Mouse (Mus musculus) CD8-positive naive resting alpha-beta T cell, adult 2 months (primary cell): ENCODE results near the gene Tfe3.
"Not testable (repeated sequence)": the region's sequence is repeated elsewhere in the genome, so short reads cannot be mapped to it uniquely, and the experiment has no call there.

ENCODE experiments used
- DNase-seq, 2 experiments: peaks; one replicate each; pipeline ENCODE4 v3.0.0; 2022; ENCODE audit warnings: low read depth in 2 of 2, low spot score in 2 of 2

Tfe3 gene

DNA sequence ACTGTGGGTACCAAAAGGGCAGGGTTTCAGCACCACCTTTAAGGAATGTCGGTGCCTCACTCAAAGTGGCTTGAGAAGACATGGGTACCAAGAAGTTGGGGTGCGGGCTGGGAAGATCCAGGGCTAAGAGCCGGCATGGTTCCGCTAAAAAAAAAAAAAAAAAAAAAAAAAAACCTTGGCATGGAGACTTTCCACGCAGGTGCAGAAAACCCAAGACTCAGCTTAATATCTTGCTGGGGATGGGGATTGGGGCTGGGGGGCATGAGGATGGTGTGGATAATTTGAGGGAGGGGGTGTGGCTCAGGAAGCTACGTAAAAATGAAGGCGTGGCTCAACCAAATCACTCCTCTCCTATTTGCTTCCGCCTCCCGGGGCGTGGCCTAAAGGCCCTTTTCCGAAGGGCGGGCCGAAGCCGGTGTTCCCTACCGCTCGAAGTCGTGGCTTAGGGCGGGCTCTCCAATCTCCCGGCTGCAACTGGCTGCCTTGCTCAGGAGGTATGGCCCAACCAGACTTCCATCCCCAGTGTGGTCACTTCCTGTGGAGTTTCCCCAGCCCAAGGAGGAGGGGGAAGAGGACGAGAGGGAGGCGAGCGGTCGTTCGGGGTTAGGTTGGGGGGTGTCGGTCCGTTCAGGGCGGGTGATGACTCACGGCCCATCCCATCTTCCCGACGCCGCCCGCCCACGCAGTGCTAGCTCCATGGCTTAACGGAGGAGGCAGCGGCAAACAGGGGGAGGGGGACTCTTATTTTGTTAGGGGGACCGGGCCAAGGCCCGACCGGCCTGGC is at the start of gene Tfe3:
Tfe3 (plus strand) TSS at position 424 of the 784 bp plus-strand sequence.
- DNase-seq: peak; percentile 79 to 80

DNA sequence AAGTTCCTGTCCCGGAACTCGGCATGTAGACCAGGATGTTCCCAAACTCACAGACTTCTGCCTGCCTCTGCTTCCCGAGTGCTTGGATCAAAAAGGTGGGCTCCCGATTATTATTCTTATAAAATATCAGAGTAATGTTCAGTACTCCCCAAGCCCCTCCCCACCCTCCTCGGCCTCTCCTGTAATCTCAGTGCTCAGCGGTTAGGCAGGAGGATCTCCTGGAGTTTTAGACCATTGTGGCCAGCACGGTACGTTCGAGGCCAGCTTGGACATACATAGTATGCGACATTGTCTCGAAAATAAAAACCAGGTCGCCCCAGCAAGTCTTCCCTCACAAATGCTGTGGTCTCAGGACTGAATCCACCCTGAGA is 48.6 kb upstream of the Tfe3 start:
- DNase-seq: not testable (repeated sequence)

DNA sequence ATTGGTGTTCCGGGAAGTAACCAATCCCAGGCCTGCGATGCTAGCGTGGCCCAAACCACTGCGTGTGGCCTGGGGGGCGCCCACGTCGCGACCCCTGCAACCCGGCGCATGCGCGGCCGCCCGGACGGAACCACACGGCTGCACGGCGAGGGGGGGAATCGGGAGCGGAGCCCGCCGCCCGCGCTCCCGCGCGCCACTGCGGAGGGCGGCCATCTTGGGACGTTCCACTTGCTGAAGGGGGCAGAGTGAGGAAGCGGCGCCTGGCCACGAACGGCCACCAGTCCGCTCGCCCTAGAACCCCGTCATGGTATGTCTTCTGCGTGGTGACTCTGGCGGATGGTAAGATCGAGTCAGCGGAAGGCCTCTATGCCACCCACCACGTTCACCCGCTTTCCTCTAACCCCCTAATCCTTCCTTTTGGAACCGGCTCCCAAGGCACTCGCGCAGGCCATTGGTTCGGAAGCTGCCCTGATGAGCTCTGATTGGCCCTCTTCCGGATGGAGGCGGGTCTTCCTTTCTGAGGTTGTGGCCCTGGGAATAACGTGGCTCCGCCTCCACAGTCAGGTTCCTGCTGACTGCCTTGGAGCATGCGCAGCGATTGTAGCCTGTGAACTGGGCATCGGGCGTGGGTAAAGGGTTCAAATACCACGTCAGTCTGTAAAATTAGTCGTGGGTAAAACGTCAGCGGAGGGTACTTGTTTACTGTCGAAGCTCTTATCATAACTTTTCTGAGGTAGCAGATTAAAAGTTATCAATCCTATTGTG is 48.0 kb upstream of the Tfe3 start, which contains the start of gene Wdr45:
Wdr45 (plus strand) TSS at position 199 of the 765 bp plus-strand sequence.
- peak; percentile 78 to 84 for DNase-seq

DNA sequence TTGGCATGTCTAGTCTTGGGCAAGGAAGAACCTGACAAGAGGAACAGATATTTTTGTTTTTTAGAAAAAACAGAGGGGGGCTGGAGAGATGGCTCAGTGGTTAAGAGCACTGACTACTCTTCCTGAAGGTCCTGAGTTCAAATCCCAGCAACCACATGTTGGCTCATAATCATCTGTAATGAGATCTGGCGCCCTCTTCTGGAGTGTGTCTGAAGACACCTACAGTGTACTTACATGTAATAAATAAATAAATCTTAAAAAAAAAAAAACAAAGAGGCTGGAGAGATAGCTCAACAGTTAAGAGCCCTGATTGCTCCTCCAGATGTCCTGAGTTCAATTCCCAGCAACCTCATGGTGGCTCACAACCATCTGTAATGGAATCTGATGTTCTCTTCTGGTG is 46.3 kb upstream of the Tfe3 start:
- not testable (repeated sequence) for DNase-seq

DNA sequence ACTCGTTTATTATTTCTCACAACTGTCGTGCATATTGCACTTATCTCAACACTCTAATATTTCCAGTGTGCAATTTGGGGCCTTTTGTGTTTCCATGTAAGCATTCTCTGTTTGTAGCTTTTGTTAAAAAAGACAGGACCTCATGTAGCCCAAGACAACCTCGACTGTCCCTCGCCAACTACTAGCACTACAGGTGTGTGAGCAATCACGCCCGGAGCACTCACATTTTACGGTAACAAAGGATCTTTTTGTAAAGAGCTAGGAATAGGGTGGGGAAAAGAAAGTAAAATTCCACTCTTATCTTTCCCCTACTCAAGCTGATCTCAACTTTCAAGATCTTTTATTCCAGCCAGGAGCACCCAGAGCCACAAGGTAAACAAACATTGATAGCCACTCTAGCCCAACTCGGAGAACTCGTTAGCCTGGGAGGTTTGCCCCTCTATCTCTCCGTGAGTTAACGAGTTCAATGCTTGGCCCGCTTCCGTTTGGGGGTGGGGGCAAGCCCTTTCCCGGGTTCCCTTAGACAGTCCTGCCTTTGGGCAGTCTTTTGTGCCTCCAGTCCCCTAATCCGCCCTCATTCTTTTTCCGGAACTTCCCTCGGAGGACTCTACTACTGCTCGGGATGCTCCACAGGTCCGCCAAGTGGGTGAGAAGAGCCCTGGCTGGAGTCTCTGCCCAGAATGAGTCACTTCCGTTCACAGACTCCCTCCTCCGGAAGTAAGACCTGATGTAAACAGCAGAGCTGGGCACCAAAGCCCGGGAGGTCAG is 40.7 kb upstream of the Tfe3 start, which contains the start of gene Gm45208:
Gm45208 (plus strand) TSS at position 732 of the 768 bp plus-strand sequence.
- DNase-seq: peak; percentile 63 to 65

DNA sequence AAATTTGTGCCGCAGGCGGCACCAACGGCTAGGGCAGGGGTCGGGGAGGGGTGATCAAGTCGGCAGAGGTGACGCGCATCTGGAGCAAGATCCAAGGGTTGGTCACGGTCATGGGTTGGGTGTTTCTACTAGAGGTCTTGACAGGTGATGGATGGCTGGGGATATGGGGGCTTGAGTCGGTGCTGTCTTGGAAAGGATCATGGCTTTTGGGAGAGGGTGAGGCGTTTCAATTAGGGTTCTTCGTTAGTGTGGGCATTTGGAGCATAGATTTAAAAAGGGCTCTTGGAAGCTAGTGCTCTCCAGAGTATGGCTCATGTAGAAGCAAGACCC is 40.1 kb upstream of the Tfe3 start:
- DNase-seq: no peak

DNA sequence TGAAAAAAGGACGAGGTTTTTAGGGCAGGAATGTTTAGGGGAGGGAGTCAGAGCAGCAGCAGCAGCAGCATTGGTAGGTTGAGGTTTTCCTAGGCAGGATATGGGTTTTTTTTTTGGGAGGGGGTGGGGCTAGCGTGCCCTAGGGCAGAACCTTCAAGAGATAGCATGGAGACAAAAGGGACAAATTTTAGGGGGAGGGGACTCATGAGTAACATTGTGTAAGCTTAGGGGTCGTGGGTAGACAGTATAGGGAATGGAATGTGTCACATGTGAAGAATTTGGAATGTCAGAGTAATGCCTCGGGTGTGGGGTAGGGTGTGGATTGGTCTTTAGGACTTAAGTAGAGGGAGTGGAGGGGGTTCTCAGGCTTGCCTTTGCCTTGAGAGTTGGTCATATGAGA is 39.7 kb upstream of the Tfe3 start:
- DNase-seq: no peak

DNA sequence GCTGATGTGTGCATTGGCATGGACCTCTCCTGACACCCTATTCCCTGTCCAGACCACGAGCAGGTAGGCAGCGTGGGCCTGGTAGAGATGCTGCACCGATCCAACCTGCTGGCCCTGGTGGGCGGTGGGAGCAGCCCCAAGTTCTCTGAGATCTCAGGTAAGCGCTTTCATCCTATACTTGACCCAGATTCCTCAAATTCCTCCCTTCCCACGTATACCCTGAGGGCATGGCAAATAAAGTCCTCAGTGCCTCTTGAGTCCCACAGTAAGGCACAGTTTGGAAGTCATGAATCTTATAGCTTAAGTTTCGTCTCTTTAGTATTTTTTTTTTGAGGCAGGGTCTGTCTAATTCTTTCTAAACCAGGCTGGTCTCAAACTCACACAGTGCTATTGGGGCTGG is 38.2 kb upstream of the Tfe3 start:
- no peak for DNase-seq

DNA sequence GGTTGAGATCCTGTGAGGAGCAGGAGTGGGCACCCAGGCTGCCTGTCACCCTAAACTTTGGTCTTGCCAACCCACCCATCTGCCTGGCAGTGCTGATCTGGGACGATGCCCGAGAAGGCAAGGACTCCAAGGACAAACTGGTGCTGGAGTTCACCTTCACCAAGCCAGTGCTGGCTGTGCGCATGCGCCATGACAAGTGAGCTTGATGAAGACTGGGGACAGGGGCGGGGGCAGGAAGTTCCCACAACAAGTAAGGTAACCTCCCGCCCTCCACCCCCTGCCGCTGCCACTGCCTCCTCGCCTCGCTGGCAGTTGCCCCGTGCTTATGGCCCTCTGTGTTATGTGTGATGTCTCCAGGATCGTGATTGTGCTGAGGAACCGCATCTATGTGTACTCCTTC is 36.5 kb upstream of the Tfe3 start:
- DNase-seq: no peak

DNA sequence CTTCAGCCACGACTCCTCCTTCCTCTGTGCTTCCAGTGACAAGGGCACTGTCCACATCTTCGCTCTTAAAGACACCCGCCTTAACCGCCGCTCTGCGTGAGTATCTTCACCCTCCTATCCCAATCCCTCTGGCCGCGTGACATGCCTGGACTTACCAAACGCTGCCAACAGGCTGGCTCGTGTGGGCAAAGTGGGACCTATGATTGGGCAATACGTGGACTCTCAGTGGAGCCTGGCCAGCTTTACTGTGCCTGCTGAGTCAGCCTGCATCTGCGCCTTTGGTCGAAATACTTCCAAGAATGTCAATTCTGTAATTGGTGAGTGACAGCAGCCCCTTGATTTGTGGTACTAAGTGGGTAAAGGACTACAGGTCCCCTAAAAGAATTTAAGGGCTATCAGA is 35.2 kb upstream of the Tfe3 start:
- DNase-seq: no peak

DNA sequence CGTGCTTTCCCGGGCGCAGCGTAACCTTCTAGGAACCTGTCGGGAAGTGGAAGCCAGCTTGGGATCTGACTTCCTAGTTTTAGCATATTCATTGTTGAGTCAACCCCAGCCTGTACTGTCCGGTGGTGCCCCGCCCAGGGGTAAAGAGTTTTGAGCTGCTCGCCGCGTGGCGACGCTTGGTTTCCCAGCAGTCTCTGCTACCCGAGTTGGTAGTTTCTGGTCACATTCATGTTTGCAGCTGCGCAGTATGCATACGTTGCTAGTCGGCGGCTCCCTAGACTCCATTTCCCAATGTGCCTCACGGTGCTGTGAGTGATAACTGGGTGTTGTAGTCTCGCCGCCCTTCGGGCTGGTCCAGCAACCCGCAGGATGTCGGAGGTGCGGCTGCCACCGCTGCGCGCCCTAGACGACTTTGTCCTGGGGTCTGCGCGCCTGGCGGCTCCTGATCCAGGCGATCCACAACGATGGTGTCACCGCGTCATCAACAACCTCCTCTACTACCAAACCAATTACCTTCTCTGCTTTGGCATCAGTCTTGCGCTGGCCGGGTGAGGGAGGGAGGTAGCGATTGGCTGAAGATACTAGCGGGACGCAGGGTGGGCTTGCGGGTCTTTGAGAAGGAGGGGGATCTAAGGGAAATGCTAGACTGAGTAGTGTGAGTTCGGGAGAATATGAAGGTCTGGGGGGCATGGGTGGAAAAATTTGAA is 34.0 kb upstream of the Tfe3 start, which contains the start of gene Praf2:
Praf2 (plus strand) TSS at position 225 of the 707 bp plus-strand sequence.
- peak; percentile 50 to 51 for DNase-seq

DNA sequence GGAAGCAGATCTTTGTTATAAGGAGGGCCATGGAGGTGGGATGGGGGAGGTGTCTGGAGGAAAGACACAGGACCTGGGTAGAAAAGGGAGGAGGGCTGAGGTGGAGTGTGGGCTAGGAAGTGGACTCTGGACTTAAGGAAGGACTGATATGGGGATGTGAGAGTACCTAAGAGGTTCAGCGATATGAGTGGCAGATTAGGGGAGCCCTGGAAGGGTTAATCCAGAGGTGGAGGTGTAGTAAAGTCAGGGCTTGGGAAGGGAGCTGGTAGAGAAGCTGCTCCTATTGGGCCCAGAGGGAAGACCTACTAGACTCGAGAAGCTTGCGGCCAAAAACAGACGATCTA is 33.5 kb upstream of the Tfe3 start:
- DNase-seq: no peak

DNA sequence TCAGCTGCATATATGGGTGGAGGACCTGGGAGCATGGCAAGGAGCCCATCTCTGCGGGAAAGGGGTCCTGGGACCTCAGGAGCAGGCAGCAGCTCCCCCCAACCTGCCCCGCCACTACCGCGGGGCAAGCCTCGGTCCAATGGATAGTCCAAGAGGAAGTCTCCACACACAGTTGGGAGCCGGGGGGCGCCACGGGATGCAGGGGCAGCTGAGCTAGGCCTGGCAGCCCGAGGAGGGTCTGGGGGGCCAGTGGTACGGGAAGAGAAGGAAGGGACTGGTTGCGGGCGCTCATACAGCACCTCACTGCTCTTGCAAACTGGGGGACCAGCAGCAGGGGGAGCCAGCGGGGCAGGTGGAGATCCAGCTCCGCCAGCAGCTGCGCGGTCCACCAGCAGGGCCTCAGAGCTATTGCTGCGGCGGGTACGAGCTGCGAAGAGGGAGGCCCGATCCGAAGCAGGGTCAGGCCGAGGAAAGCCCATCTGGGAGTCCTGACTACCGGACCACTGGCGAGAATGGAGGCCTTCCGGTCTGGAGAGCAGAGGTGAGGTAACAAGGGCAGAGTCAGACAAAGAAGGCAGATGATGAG is 28.7 kb upstream of the Tfe3 start:
- DNase-seq: peak; percentile 72 to 81

DNA sequence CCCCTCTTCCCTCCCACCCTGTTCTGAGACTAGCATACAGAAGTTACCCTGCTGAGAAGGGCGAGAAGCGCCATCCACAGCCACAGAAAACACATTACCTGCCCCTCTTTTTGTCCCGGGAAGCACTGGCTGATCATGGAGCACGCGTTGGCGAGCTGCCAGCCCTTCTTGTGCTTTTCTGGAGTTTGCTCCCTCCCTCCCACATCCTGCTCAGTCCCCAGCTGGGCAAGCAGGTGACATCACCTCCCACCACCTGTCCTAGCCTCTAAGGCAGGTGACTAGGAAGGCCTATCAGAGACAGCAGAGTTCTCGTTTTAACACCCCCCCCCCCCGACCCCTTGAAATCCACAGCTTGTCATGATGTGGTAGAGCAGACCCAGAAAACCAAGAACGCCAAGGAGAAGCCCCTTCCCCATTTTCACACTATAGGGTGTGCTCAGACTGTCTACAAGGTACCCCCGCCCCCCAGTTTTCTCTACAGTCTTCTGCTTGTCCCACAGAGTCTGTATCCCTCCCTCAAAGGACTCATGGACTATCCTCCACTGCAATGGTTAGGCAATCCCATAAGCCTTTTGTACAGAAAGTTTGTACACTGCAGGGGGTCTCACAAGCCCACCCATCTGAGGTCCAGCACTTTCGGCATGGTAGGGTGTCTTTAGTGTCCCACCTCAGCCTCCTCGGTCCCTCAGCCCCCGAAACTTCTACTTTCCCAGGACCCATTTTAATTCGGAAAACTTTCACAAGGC is 22.9 kb upstream of the Tfe3 start:
- no peak for DNase-seq

DNA sequence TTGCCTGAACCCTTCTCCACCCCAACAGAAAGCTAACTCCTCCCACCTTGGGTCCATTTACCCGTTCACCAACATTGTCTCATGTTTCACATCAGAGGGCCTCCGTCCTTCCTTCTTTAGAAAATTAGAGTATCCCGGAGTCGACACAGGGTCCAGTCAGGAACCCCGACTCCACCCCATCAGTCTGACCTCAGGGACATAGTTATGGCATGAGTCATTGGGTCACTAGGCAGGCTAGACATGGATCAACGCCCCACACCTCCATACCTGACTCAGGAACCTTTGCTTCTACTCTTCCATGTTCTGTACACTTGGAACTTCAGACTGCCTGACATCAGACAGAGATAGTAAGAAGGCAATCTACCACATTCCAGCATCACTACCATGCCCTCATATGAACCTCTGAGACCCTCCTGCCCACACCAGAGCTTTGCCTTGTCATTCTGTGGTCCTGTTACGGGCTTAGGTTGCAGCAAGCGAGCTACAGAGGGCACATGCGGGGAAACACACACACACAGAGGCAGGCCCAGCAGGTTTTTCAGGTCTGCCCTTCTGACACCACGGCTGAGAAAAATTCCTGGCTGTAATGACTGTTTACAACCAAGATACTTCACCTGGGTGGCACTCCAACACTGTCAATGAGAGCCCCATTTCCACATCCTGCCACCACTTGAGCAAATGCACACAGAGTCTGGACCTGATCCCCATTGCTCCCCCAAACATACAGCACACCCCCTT is 22.1 kb upstream of the Tfe3 start:
- no peak for DNase-seq

DNA sequence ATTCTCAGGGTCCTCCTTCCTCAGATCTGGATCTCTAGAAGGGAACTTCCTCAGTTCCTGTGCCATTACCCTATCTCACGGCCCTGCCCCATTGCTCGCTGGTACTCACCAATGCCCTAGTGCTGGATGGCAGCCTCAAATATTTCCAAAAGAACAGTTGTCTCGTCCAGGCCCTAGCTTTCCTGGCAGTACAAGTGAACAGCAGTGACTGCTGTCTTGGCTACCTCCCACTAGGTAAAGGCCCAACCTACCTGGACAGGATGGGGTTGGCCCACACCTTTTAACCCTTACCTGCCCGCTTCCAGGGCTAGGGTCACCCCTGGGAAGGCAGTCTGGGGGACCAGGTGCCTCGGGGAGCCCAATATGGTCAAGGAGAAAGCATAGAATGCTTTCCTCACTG is 21.3 kb upstream of the Tfe3 start:
- no peak for DNase-seq

DNA sequence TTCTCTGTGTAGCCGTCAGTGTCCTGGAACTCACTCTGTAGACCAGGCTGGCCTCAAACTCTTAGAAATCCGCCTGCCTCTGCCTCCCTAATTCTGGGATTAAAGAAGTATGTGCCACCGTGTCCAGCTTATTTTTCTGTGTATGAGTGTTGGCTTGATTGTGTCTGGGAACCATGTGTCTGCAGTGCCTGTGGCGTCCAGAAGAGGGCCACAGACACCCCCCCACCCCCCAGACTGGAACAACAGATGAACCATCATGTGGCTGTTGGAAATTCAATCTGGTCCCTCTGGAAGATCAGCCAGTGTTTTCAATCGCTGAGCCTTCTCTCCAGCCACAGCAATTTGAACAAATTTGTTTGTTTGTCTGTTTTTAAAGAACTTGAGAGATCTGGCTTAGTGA is 18.9 kb upstream of the Tfe3 start:
- no peak for DNase-seq

DNA sequence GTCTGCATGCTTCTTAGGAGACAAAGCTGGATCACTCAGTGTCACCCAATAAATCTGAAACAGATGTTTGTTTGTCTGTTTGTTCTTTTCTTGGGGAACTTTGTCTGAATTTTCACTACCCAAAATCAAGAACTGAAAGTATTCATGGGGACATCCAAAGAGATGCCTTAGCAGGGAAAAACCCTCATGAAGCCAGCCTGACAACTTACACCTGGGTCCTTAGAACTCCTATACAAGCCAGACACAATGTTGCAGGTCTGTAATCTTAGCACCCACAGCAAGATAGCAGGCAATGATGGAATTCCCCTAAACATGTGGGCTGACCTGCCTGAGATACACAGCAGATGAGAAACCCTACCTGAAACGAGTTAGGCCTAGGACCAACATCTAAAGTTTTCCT is 17.4 kb upstream of the Tfe3 start:
- no peak for DNase-seq

DNA sequence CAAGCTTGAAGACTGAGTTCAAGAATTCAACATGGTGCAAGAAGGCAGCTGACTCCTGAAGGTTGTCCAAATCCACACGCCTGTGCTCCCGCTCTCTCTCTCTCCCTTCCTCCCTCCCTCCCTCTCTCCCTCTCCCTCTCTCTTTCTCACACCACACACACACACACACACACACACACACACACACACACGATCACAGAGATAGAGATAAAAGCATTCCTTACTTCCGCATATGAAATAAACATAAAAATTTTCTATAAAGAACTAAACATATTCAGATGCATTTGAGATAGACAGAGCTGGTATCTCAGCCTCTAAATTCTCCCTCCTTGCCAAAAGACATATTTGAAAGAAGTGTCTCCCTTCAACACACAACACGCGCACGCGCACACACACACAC is 16.9 kb upstream of the Tfe3 start:
- no peak for DNase-seq
